Mouse (Mus musculus) c-Kit-positive CD71-positive TER-119-positive erythroid progenitor cells, embryonic 14.5 days (primary cell): ENCODE measurements around the gene Ext2.

Experiments
- DNase-seq: peaks from one replicate; pipeline ENCODE4 v3.0.0-alpha.2; 2013; ENCODE audit warnings: low spot score

The Ext2 gene

DNA sequence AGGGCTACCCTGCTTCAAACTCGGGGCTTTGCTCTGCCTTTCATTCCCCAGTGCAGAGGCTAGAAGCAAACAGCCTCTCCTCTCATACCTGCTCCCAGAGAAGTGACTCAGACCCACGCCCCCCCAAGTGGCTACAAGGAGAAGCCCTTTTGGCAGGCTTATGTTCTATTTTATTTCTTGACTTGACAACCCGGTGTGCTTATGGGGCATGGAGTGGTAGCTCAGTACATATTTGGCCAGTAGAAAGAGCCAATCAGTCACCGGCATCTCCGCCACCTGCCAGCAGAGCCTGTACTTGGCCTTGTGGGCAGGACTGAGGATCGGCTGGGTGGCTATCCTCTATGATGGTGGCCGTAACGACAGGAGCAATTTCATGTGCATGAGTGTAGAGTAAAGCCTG is 85.2 kb downstream of the Ext2 start:
- no peak for DNase-seq

DNA sequence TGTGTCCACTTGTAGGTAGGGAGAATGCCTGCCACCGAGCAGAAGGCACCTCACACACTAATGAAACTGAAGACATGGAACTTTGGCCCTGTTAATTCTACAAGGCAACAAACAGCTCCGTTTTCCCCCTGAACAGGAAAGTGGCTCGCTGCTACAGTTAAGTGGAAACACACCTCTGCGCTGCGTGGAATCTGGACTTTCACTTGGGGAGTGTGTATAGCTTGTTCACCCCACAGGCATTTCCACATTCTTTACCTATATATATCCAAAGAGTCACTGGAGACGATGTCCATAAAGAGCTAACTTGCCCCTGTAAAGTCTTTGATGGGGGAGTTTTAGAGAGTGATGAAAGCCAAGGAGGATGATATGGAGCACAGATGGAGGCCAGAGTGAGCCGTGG is 89.7 kb downstream of the Ext2 start:
- DNase-seq = no peak

GRCm38 (mm10) chr2:93729585-93729984 is 92.8 kb downstream of the Ext2 start:
- no peak for DNase-seq

- DNase-seq = no peak
These were observed 99.1 kb downstream of the Ext2 start for GRCm38 (mm10) chr2:93723138-93723744.

- no peak for DNase-seq
These were observed 101.4 kb downstream of the Ext2 start for GRCm38 (mm10) chr2:93720956-93721355.

- DNase-seq = no peak
These were observed 102.3 kb downstream of the Ext2 start for GRCm38 (mm10) chr2:93719792-93720675.

DNA sequence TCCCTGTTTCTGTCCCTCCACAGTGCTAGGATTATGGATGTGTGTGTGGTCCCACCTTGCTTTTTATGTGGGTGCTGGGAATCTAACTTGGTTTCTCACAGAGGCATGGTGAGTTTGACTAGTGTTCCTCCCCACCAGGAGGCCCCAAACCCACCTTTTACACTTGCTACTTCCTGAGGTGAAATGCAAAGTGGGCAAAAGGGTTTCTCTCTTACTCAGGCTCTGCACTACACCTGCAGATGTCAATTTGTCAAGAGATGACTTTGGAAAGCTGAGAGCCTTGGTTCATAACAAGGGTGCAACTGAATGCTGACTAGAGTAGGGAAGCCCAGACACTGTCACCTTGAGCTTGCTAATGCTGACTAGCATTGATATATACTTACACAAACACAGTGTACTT is 109.1 kb downstream of the Ext2 start:
- DNase-seq = no peak

- DNase-seq = no peak
These were observed 110.9 kb downstream of the Ext2 start for GRCm38 (mm10) chr2:93711460-93711859.

- no peak for DNase-seq
These were observed 112.7 kb downstream of the Ext2 start for GRCm38 (mm10) chr2:93709696-93710095.

DNA sequence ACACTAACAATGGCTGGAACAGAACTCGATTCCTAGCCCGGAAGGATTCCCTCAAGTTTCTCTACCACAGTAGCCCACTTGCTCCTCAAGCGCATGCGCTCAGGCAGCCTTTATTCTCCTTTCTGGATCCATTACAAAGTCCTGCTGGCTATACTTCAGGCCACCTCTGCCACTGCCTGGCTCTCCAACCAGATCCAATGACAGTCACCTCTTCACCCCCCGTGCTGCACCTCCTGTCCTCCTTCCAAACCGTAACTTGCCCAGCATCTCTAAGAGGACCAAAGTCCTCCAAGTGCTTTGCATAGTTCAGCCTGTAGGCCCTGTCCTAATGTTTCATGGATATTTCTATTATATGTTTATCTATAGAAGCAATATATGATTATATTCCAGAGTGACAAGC is 113.1 kb downstream of the Ext2 start:
- DNase-seq = no peak

- no peak for DNase-seq
These were observed 115.5 kb downstream of the Ext2 start for GRCm38 (mm10) chr2:93706825-93707224.

- DNase-seq = no peak
These were observed 116.0 kb downstream of the Ext2 start for GRCm38 (mm10) chr2:93706407-93706806.

- no peak for DNase-seq
These were observed 118.2 kb downstream of the Ext2 start for GRCm38 (mm10) chr2:93704195-93704594.

DNA sequence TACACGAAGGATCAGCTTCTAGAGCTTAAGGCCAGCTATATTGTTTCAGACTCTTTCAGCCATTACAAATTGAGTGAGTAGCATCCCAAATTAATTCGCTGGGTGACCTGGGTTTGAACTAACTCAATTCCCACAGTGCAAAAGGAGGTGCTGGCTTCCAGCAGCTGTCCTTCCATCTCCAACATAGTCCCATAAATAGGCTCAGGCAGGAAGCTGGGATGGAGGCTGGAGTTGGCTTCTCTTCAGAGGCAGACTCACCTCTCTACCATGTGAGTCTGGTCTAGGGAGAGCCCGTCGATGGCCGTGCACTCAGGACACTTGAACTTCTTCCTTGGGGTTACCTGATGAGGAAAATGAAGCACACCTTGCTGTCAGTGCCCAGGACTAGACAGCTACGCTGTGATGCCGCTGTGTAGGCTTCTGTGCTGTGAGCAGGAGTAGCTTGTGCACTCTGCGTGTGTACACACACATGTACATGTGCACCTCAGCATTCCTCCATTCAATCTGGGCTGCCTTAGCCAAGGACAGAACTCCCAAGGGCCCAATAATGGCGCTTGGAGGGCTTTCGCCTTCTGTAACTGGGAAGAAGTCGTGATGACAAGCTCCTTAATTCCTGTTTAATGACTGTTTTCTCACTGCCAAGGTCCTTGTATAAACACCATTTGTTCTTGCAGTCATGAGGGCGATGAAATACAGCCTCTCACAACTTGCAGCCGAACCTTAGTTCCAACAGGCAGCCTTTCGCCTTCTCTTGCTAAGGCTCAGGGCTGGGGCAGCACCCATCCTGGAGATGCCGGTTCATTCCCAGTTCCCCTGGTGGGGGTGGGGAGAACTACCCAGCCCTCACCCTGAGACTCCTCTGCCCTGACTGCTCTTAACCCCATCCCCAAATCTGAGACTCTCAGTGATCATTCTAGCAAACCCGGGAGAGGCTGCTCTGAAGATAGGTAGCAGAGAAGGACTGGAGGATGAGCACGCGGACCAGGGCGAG is 119.1 kb downstream of the Ext2 start:
- no peak for DNase-seq

GRCm38 (mm10) chr2:93699346-93699745 is 123.0 kb downstream of the Ext2 start:
- no peak for DNase-seq

GRCm38 (mm10) chr2:93696181-93696641 is 126.2 kb downstream of the Ext2 start:
- no peak for DNase-seq

- no peak for DNase-seq
These were observed 129.3 kb downstream of the Ext2 start for GRCm38 (mm10) chr2:93693101-93693500.

DNA sequence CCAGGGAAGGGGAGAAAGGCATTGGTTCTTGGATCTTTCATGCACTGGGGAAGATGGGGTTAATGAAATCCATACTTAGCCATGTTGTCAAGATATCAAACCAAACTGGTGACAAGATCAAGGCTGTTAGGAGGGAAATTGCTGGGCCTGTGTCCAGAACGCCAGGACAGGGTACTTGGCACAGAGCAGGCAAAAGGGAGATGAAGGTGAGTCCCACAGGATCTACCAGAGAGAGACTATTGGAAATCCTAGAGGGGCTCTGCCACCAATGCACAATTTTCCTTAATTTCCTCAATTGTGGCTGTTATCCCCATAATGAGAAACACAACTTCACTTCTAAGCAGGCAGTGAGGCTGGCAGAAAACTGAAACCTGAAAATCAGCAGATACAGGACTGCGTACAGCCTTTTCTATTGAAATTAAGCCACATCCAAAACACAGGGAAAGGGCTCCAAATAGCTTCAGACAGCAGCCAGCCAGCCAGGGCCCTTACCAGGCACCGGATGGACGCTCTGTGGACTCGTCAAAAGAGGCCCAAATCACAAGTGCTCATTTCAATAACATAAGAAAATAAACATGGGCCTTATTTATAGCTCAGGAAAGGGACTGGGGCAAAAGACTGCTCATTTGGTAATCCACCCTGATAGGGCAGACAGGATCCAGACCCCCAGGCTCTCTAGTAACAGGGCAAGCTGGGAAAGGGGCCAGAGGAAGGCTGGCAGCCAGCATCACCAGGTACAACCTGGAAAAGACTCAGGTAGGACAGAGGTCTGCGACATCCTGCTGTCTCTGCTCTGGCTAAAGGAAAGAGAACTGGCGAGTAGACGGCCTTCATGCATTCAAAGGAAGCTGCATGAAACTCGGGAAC is 132.1 kb downstream of the Ext2 start:
- no peak for DNase-seq

GRCm38 (mm10) chr2:93683674-93684073 is 138.7 kb downstream of the Ext2 start:
- no peak for DNase-seq

GRCm38 (mm10) chr2:93682601-93683202 is 139.7 kb downstream of the Ext2 start:
- DNase-seq = no peak

GRCm38 (mm10) chr2:93681321-93681720 is 141.0 kb downstream of the Ext2 start:
- DNase-seq = no peak
